Mouse (Mus musculus) thymus, adult 2 months (tissue): ENCODE measurements around the gene Gm4952.

ENCODE experiments used
- CTCF ChIP-seq: fragments of 200-500 bp; IDR thresholded peaks from 2 replicates; pipeline ENCODE4 v1.5.1; 2012; ENCODE audit warnings: mild to moderate bottlenecking, control low read depth, low read length, moderate library complexity, borderline replicate concordance; ENCODE audit not compliant: control insufficient read depth, poor library complexity, insufficient read depth; ENCODE audit errors: extremely low read depth
- POLR2A ChIP-seq: fragments of 200-500 bp; IDR thresholded peaks from 2 replicates; pipeline ENCODE4 v1.6.1; 2012; ENCODE audit warnings: mild to moderate bottlenecking, low read length, control low read depth, moderate library complexity; ENCODE audit not compliant: control insufficient read depth, poor library complexity, insufficient read depth; ENCODE audit errors: extremely low read depth

GRCm38 (mm10) chr19:12671051-12671450 is 71.3 kb downstream of the Gm4952 start:
- TF ChIP-seq POLR2A, result no peak
- no peak for TF ChIP-seq CTCF
